Mouse (Mus musculus): ENCODE results near the gene Nfic.

Nfic gene
- long read RNA-seq, experiment 1, full-length matches to known transcripts = 20 of 34 reads
- long read RNA-seq, experiment 1, partial matches to known transcripts = 4 of 34 reads
- long read RNA-seq, experiment 1, other reads (novel, unspliced or antisense) = 10 of 34 reads
- long read RNA-seq, experiment 2, full-length matches to known transcripts = 37 of 60 reads
- long read RNA-seq, experiment 2, partial matches to known transcripts = 8 of 60 reads
- long read RNA-seq, experiment 2, other reads (novel, unspliced or antisense) = 15 of 60 reads

DNA sequence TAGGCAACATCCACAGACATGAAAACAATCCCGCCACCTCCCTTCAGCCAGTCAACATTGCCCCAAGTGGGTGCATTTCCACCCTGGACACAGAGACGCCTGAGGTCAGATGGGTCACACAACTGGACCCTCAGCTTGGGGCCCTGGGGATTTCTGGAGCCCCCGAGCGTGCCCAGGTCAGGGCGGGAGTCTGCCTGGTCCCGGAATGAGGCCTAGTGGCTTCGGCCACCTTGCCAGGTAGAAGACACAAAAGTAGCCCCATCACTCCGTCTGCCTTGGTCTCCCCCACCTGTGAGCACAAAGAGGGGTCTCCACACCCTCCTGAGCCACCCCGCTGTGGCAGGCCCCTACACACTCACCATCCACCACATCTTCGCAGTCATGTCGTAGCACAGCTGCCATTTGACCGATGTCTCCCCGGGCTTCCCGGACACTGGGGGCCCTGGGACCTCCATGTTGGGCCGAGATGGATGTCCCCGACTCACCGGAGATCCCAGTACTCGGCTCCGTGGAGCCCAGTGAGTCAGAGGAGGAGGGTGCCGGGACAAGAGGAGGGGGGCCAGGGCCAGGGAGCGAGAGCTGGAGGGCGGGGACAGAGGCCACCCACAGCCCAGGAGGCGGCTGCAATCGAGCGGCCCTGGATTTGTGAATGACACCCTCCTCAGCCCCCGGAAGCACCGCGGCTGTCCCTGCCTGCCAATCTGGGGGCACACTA, at the start of gene Nfic:
TSS of gene Nfic (minus strand) at position 455 of the 715 bp plus-strand sequence.
- intact Hi-C loops (cut with DNase I) = loop anchor here (10.0 kb wide), 1 partner anchor 241 kb away; no protein-coding TSS in a partner anchor

DNA sequence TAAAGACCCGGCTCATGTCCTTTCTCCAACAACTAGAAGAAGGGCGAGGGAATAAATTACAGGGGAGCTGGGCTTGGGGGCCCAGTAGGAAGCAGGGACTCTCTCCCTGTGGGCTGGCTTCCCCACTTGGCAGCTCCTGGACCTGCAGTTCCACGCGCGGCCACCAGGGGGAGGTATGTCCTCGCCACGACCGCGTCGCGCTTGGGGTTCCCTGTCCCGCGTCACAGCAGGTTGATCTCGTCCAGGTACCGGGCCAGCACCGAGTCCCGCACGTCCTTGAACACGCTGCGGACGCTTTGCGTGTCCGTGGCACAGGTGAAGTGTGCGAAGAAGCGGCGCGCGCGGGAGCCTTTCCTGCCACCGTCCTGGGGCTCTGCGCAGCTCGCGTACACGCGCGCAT, 47.2 kb upstream of the Nfic start:
- intact Hi-C loops (cut with DNase I) = loop anchor here (2.0 to 5.0 kb wide), 3 partner anchors 24 to 670 kb away; no protein-coding TSS in a partner anchor

DNA sequence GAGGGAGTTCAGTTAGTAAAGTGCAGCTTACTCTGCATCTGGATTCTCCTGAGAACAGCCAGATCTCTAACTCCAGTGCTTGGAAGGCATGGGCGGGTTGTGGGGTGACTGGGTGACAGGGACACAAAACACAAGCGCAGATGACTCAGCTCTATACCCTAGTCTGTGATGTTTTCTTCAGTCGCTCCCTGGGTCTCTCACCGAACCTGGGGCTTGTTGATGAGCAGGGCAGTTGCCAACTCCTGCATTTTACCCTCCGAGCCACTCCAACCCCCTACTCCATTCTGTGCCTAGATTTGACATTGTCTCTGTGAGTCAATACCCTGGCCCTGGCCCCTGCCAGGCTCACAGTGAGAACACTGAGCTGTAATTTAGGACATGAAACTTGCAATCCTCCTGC, 46.4 kb upstream of the Nfic start:
- intact Hi-C loops (cut with DNase I) = loop anchor here (2.0 to 5.0 kb wide), 3 partner anchors 25 to 670 kb away; no protein-coding TSS in a partner anchor

DNA sequence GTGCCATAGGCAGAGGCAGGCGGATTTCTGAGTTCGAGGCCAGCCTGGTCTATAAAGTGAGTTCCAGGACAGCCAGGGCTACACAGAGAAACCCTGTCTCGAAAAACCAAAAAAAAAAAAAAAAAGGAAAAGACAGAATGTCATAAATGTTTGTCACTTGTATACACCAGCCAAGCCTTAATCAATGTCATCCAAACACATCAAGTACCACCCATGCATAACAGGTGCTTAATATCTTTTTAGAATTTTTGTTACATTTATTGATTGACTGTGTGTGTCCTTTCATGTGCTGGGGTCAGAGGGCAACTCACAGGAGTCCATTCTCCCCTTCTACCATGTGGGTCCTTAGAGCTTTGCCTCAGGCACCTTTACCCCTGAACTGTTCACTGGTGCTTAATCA, 44.6 kb upstream of the Nfic start, which contains the start of gene S1pr4:
TSS of gene S1pr4 (minus strand) at position 101 of the 400 bp plus-strand sequence.
- intact Hi-C loops (cut with DNase I) = loop anchor here (5.0 kb wide), 2 partner anchors 52 to 672 kb away; no protein-coding TSS in a partner anchor

DNA sequence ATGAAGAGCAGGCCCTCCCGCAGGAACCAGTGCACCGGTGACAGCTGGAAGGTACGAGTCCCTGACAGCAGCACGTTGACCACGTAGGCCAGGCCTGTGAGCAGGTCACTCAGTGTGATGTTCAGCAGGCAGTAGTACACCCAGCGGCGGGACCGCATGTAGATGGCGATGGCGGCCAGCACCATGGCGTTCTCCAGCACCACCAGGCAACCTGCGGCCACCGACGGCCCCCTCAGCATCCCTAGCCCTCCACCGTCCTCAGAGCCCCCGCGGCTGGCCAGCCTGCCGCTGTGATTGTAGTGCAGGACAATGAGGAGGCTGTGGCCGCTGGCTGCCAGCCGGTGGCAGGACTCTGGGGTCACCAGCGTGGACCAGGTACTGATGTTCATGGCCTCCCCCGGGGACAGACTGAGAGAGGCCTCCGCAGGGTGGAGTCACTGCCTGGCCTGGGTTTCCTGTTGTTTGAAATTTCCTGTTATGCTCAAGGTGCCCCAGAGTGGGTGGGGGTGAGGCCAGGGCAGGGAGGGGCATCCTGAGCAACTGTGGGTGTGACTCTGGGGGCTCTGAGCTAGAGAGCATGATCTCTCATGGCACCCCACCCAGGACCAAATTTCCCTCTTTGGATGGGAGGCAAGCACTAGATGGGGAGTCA, 43.9 kb upstream of the Nfic start:
- intact Hi-C loops (cut with DNase I) = no loop called here

DNA sequence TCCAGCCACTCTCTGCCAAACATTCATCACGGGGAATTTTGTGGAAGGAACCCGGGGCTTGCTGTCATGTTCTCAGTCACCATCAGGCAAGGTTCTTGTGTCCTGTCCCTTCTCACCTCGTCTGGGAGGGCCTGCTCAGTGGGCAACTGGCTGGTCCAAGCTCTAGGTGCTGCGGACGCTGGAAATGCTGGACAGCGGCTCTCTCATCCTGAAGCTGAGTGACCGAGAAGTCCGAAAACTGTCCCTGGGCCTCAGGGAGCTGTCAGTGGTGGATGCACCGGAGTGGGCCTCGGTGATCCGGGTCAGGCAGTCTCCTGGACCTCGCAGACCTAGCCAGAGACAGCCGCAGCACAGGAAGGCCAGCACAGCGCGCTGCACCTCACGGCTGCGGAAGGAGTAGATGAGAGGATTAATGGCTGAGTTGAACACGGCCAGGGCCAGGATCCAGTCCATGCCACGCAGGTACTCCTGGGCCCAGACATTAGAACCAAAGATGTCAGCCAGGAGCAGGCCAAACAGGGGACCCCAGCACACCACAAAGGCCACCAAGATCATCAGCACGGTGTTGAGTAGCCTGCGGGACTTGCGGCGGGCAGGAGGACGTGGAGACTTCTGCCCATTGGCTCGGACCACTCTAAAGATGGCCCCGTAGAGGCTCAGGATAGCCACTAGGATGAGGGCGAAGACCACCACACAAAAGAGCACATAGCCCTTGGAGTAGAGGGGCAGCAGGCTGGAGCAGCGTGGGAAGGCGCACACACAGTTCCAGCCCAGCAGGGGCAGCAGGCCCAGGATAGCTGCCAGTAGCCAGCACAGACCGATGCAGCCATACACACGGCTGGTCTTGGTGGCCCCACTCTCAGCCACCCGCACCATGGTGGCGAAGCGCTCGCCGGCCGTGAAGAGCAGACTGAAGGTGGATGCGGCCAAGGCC, 43.1 kb upstream of the Nfic start:
- intact Hi-C loops (cut with DNase I) = no loop called here

DNA sequence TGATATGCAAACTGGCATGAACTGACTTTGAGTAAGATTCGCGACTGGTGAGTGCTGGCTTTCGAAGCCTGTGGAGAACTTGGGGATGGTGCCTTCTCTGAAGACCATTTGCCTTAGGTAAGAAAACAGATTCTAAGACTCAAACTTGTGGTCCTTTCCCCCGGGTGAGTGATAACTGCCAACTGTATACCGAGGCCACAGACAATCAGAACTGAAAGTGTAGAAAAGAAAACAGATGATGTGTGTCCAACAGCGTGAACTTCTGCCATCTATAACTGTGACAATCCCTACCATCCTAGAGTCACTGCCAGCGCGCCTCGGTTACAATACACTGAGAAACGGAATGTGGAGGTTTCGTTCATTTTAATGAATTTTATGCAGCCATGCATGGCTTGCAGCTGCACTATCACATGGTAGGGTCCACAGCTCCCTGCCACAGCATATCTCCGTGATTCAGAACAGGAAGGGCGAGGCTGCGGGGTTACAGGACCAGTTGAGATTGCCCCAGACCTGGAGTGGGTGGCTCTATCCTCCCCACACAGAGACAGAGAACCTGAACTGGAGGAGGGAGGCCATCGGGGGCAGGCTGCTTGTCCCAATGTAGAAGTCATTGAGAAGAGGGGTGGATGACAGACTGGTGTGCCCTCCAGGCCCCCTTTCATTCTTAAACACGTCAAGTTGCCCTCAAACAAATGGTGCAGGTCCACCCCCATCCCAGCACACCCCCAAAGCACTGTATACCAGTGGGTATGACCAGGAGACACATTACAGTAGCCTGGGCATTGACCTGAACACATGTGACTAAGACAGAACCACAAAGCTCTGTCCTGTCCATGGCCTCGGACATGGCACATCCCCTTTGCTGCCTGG, 42.2 kb upstream of the Nfic start:
- intact Hi-C loops (cut with DNase I) = no loop called here

DNA sequence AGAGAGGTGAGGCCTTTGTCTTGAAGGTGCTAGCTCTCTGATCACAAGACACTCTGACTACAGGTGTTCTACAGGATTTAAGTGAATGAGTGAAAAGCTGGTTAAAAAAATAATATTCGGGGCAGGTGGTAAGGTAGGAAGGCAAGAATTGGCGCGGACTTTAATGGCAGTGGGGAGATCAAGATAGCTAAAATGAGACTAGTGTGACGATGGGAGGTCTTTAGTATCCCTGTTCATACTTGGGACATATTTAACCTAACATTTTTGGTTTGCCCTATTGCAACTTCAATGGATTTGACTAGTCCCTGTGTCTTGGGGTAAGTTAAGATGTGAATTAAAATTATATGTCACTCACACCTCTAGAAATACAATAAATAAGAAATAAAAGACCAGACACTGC, 41.5 kb upstream of the Nfic start:
- intact Hi-C loops (cut with DNase I) = no loop called here

DNA sequence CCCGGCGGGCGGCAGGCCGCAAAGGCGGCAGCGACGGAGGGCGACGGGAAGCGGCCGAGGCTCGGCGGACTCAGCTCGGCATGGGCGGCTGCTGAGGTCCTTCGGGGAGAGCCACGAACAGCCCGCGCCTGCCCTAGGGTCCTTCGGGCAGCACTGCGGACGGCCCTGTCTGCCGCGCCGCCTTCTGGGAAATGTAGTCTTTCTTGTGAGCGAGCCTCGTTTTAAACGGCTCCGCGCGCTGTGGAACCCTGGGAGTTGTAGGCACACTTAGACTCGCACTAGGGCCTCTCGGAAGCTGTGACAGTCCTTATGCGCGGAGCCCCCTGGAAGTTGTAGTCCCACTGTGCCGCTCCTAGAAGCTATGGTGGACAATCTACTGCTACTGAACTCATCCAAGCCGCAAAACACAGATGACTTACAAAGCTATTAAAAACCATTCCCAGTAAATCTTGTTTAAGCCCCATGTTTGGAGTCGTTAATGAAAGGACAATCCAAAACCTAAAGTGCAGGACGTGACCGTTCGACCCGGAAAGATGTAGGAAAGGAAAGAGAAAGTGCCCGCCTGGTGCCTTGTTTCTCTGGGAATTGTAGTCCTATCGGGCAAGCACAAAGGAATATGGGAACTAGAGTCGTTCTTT, 40.9 kb upstream of the Nfic start, which contains the start of gene Ncln:
TSS of gene Ncln (minus strand) at position 129 of the 638 bp plus-strand sequence.
- intact Hi-C loops (cut with DNase I) = no loop called here

DNA sequence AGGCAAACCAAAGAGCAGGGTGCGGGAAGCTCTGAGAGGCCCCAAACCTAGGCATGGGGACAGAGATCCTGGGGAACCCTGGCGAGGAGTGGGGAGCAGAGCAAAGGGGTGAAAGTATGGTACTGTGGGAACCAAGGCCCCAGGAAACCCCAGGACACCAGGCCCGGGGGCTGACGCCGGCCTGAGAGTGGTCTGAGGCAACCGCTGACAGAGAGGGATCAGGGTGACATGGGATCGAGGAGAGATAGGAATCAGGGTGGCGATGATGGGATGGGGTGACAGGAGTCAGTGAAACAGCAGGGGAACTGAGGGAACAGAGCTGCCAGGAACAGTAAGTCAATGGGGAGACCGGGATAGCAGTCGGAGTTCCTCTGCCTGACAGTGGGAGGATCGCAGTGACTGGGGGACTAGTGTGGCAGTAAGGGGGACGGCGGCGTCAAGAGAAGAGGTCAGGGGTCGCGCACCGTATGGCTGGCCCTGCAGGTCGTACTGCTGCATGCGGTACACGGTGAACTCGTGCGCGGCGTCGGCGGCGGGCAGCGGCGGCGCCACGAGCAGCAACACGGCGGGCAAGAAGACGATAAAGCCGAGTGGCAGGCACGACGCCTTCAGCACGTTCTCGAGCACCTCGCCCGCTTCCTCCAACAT, 40.3 kb upstream of the Nfic start:
- intact Hi-C loops (cut with DNase I) = no loop called here

DNA sequence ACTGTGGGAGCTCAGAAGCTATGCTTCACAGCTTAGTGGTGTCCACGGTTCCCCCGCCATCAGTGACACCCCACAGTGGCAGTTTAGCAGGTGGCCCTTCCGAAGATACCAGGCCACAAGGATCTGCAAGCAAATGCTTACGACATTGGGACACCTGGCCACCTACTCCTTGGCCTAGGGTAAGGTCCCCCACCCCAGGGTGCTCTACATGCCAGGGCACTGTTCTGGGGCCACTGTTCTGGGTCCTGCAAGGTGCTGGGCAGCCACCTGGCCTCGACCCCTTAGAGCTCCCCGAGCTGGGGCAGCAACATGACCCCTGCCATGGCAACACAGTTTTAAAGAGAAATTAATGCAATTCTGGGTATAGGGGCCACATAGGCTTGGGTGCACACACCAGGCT, 39.7 kb upstream of the Nfic start:
- intact Hi-C loops (cut with DNase I) = no loop called here

DNA sequence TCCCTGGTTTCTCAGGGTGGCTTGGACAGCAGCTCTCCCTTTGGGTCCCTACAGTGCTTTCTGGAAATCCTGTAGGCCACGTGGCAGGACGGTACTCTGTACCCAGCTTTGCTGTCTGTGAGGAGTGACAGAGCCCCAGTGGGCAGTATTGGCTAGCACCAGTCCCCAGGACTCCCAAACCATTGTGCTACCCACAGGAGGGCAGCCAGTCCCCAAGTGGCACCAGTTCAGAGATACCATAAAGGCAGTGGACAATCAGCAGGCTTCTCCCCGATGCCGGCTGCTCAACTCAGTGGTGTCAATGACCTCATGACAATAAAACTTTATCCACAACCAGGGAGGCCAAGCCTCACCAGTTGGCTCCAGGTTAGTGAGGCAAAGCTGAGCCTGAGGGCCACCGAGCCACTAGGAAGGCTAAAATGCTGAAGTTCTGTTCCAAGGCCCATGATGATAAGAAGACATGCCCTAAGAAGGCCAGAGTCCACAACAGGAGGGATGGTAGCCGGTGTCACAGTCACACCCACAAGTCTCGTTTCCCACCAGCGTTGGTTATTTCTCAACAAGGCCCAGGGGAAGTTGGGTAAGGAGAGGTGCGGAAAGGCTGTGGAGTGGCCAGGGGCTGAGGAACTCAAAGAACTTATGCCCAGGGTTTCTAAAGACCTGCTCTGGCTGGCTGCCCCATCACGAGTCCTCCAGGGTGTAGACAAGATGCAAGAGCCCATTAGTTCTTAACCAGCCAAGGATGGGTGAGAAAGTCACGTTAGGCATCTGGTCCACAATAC, 39.0 kb upstream of the Nfic start:
- intact Hi-C loops (cut with DNase I) = no loop called here

DNA sequence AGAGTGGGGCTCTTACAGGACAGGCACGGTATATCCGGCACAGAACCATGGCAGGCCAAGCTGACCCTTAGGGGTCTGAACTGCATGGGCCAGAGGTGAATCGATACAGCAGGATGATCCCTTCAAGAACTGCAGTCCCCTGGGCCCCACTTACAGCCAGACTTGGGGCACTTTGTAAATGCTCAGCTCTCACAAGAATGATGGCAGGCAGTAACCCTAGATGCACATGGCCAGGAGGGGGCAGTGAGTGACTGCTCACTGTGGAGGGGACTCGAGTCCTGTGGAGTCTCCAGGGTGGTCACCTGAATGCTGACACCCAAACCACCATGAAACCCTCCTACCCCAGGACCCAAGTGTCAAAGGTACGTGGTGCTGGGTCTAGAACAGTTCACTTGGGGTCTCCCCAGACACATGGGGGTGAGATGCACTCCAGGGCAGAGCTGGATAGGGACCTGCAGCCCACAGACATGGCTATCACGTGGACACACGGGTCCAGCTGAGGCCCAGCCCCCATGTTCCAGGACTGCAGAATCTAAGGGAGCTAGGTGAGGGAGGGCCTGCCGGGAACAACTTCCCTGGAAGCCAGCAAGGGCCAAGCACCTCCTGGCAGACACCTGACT, 38.3 kb upstream of the Nfic start:
- intact Hi-C loops (cut with DNase I) = no loop called here

DNA sequence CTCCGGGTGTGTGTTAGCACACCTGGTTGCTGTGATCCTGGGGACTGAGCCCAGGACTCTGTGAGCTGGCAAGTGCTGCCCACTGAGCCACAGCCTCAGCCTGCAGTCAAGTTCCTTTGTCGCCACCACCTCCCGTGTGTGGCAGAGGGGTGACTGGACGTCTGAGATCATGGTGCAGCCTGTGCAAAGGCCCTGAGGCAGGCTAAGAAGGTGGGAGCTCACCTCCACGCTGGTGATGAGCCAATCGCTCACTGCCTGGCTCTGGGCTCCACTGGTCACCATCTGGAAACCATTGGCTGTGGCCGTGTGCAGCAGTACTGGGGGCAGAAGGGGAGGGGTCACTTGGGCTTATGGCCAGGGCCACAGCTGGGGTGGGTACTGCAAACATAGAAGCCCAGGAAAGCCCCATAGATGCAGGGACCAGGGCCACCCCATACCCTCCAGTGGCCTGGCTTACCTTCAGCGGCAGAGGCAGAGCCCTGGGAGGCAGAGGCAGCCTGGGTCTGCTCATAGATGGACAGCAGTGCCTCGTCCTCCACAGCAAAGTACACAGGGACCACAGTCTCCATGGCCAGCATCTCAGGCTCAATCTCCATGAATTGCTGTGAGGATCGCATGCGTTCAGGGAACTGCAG, 37.3 kb upstream of the Nfic start:
- intact Hi-C loops (cut with DNase I) = no loop called here

DNA sequence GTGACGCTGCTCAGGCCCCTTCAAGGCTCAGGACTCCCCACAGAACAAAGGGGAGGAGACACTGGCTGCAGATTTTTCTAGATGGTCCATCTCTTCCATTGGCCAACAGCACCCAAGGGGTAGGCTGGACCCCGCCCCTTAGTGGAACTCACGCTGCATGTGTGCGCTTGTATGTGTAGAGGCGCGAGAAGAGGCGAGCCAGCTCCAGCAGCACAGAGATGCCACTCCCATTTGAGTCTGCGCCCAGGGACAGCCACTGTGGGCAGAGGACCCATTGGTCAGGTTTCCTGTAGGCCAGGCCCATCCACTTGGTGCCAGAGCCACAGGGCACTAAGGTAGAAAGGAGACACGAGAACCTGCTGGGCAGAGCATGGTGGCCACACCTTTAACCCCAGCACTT, 35.6 kb upstream of the Nfic start:
- intact Hi-C loops (cut with DNase I) = no loop called here

DNA sequence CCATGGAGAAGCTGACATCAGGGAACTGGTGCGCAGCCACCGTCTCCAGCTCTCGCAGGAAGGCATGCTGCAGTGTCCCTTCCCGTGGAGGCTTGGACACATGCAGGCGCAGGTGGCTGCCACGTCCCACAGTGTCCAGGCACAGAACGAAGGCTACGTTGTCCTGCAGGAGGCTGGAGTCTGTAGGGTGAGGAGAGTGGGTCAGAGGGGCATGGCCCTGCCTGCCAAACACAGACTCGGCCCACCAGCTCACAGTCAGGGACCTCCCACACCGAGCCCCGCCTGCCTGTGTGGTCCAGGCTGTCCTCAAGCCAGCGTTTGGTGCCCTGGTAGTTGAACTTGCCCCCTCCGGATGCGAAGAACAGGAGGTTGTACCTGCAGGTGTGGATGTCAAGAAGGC, 34.5 kb upstream of the Nfic start:
- intact Hi-C loops (cut with DNase I) = no loop called here

DNA sequence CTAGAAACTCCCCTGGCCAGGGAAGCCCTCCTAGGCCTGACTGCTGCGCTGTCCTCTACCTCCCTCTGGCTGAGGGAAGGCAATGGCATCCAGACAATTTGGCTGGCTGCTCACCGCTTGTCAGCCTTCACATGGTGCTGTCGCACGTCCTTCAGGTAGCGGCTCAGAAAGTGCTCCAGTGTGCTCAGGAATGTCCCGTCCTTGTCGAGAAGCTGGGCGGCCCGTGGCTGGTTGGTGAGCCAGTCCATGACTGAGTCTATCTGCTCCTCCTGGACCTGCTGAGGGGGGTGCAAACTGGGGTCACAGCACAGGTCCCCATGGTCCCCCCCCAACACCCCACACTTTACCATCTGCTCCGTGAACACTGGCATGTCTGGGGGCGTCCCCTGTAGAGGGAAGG, 32.6 kb upstream of the Nfic start:
- intact Hi-C loops (cut with DNase I) = no loop called here
